ENCODE assay signal across 10 mouse cellular contexts in genomic region chr6:142469602-142470001, GRCm38 (mm10). TPM values are rescaled to one million over a fixed set of nuclear protein-coding genes. Genes with fewer than 3 reads are reported as not detected.
DNase-seq lines count a peak whose midpoint lies in the region; ATAC-seq and TF ChIP-seq lines count a peak whose summit lies in the region.
"Had no signal": no experiment of that assay in that cellular context is flagged by ENCODE, and none has a peak within 500 bp of the region (broad histone marks: within the 10 kb centered on the region; RNA-seq: fewer than 3 reads in every experiment).

No protein-coding gene starts in this region.

- no peaks in the 10 kb centered on the region for H3K27me3 ChIP-seq in kidney, adult 2 months (replicated peaks; ENCODE audit: control insufficient read depth, insufficient read depth, low read length)
- no peaks in the 10 kb centered on the region for H3K27me3 ChIP-seq in CH12.LX (replicated peaks)
- H3K27me3 ChIP-seq in midbrain, embryonic 15.5 days (replicated peaks) = no peaks in the 10 kb centered on the region

- TF ChIP-seq CTCF in kidney, adult 2 months (conservative IDR thresholded peaks at IDR 0.05; ENCODE audit: insufficient read depth, insufficient read length, low read depth, low read length) = peak; percentile 54
- peak in 1 of 2 experiments; percentile 59; a peak in 2 of 4 replicates for TF ChIP-seq CTCF in CH12.LX (conservative IDR thresholded peaks at IDR 0.05 in 1 of 2, IDR thresholded peaks at IDR 0.05 in 1 of 2; ENCODE audit: low read depth in 2 of 2, low read length in 2 of 2)

- H3K4me3 ChIP-seq in kidney, adult 2 months (ENCODE audit: insufficient read depth, low read depth, low read length) = no peak overlapping the region
- no peak overlapping the region for H3K4me3 ChIP-seq in CH12.LX (replicated peaks in 1 of 3; ENCODE audit: low read depth in 2 of 3, low read length in 2 of 3, poor library complexity in 1 of 3)
- no peak overlapping the region for H3K4me3 ChIP-seq in midbrain, embryonic 15.5 days
- H3K4me3 ChIP-seq: erythroblast, embryonic 14.5 days; myocyte had no signal

- H3K27ac ChIP-seq in kidney, adult 2 months (ENCODE audit: insufficient read depth, low read depth, low read length) = no peak overlapping the region
- no peak overlapping the region for H3K27ac ChIP-seq in CH12.LX (ENCODE audit: insufficient read depth, low read depth)
- no peak overlapping the region for H3K27ac ChIP-seq in midbrain, embryonic 15.5 days

- in situ Hi-C loops in CH12.LX (cut with MboI; ENCODE audit: low pct_ligation_motif_present, low pct_unique_long_range_greater_than_20kb, low sequenced_read_pairs) = no loop called here

- no peaks in the 10 kb centered on the region for H3K4me1 ChIP-seq in kidney, adult 2 months (ENCODE audit: control insufficient read depth, insufficient read depth, low read length)
- no peaks in the 10 kb centered on the region for H3K4me1 ChIP-seq in CH12.LX (ENCODE audit: control insufficient read depth in 1 of 2, insufficient read depth in 2 of 2)
- H3K4me1 ChIP-seq in midbrain, embryonic 15.5 days = no peaks in the 10 kb centered on the region

- H3K36me3 ChIP-seq in kidney, adult 2 months (ENCODE audit: control insufficient read depth, insufficient read depth, low read length) = no peaks in the 10 kb centered on the region
- no peaks in the 10 kb centered on the region for H3K36me3 ChIP-seq in CH12.LX (replicated peaks in 1 of 2; ENCODE audit: control insufficient read depth in 1 of 2, insufficient read depth in 1 of 2, low read length in 1 of 2)
- H3K36me3 ChIP-seq in midbrain, embryonic 15.5 days (replicated peaks) = no peaks in the 10 kb centered on the region

- peak; percentile 21 for DNase-seq in kidney, adult 2 months
- no peak for DNase-seq in kidney, adult 9 months
- peak; percentile 25 for DNase-seq in CH12.LX (ENCODE audit: extremely low read depth)
- DNase-seq in spleen, adult 18-20 months = no peak
- DNase-seq in gastrocnemius, adult 18-20 months (ENCODE audit: low spot score) = no peak

- H3K9ac ChIP-seq in CH12.LX (ENCODE audit: insufficient read depth, low read depth) = no peak overlapping the region
- H3K9ac ChIP-seq in midbrain, embryonic 15.5 days = no peak overlapping the region

- 55% methylated on average over 4 of the region's 4 CpGs for WGBS in kidney, adult 2 months
- 58% methylated on average over 4 of the region's 4 CpGs for WGBS in midbrain, embryonic 15.5 days

- TF ChIP-seq RAD21 in CH12.LX (IDR thresholded peaks at IDR 0.05; ENCODE audit: low read depth, low read length) = peak; percentile 46

- dilution Hi-C loops in CH12.LX (cut with MboI; ENCODE audit: extremely low pct_ligation_motif_present, extremely low pct_unique_long_range_greater_than_20kb, low sequenced_read_pairs) = no loop called here

- H3K79me2 ChIP-seq in CH12.LX (replicated peaks; ENCODE audit: control insufficient read depth, extremely low read depth, insufficient read depth, poor library complexity, severe bottlenecking) = no peaks in the 10 kb centered on the region

- no peak for TF ChIP-seq EP300 in CH12.LX (IDR thresholded peaks at IDR 0.05; ENCODE audit: low read length)

- H3K9me3 ChIP-seq in CH12.LX (replicated peaks; ENCODE audit: low read length) = no peaks in the 10 kb centered on the region
- H3K9me3 ChIP-seq in midbrain, embryonic 15.5 days = no peaks in the 10 kb centered on the region

- peak; percentile 89 for ATAC-seq in common myeloid progenitor, adult 5-6 weeks (replicated peaks; ENCODE audit: low read depth, poor library complexity, severe bottlenecking)
- ATAC-seq in midbrain, embryonic 15.5 days (replicated peaks) = peak; percentile 84; the same call in 1 of the 2 replicates
- ATAC-seq in frontal cortex, adult (ENCODE audit: low TSS enrichment) = no peak

- no peak for TF ChIP-seq POLR2A in kidney, adult 2 months (IDR thresholded peaks at IDR 0.05; ENCODE audit: low read depth, low read length)
- TF ChIP-seq POLR2A in CH12.LX (IDR thresholded peaks at IDR 0.05; ENCODE audit: low read depth, low read length) = no peak

- no peak overlapping the region for H3K4me2 ChIP-seq in CH12.LX (ENCODE audit: insufficient read depth, low read depth, poor library complexity, severe bottlenecking)
- no peak overlapping the region for H3K4me2 ChIP-seq in midbrain, embryonic 15.5 days

TF ChIP-seq in CH12.LX, 34 proteins besides CTCF, POLR2A, EP300 and RAD21:
- TF ChIP-seq NELFE (IDR thresholded peaks at IDR 0.05; ENCODE audit: low read depth, low read length) = no peak
- no peak for TF ChIP-seq JUND (conservative IDR thresholded peaks at IDR 0.05; ENCODE audit: low read depth, low read length)
- TF ChIP-seq SMC3 (IDR thresholded peaks at IDR 0.05; ENCODE audit: low read depth, low read length) = peak; percentile 44
- TF ChIP-seq CHD2 (IDR thresholded peaks at IDR 0.05; ENCODE audit: low read length) = no peak
- no peak for TF ChIP-seq BHLHE40 (IDR thresholded peaks at IDR 0.05; ENCODE audit: low read depth, low read length)

RNA-seq across cellular contexts. Expression of gene Gys2, which starts 3.3 kb away (rescaled TPM):
- polyA plus RNA-seq in kidney, adult 2 months (2012; rRNA removed) = 11.5 and 14.8 TPM in 2 replicates
- not detected in 2 replicates for total RNA-seq in CH12.LX (2012; rRNA removed)
- not detected in 2 replicates for total RNA-seq in CH12.LX (2014; rRNA removed)
- polyA plus RNA-seq in CH12.LX (2012; ENCODE audit: insufficient read length, low read depth) = not detected in 2 replicates
- total RNA-seq in common myeloid progenitor, adult 5-6 weeks (2017) = not detected in 2 replicates
- polyA plus RNA-seq in midbrain, embryonic 15.5 days (2015; fragmentation: Nextera tagmentation; extraction: Ambion mirVana) = 0.06 and 0.12 TPM in 2 replicates
- total RNA-seq in gastrocnemius, adult 18-20 months (2021) = under 1 TPM in 1 of 2 experiments, not detected in 1; 0.21 TPM
- polyA plus RNA-seq: erythroblast, embryonic 14.5 days; myocyte had no signal

RNA-seq across cellular contexts. Expression of gene Ldhb, which starts 38.2 kb away (rescaled TPM):
- 2,043 and 2,340 TPM in 2 replicates for polyA plus RNA-seq in kidney, adult 2 months (2012; rRNA removed)
- total RNA-seq in CH12.LX (2012; rRNA removed) (0.25 TPM in 1 of 2 replicates, not detected in the other), CH12.LX (2014; rRNA removed) (0.59 TPM in 1 of 2 replicates, not detected in the other)
- polyA plus RNA-seq in CH12.LX (2012; ENCODE audit: insufficient read length, low read depth) = not detected in 2 replicates
- 6.3 and 10.7 TPM in 2 replicates for total RNA-seq in common myeloid progenitor, adult 5-6 weeks (2017)
- polyA plus RNA-seq in midbrain, embryonic 15.5 days (2015; fragmentation: Nextera tagmentation; extraction: Ambion mirVana) = 450 and 468 TPM in 2 replicates
- 100 to 1,000 TPM; 379 to 613 TPM for total RNA-seq in gastrocnemius, adult 18-20 months (2021)
- polyA plus RNA-seq: erythroblast, embryonic 14.5 days had no signal

RNA-seq across cellular contexts. Expression of gene Spx, which starts 56.4 kb away (rescaled TPM):
- 0.14 and 0.30 TPM in 2 replicates for polyA plus RNA-seq in kidney, adult 2 months (2012; rRNA removed)
- total RNA-seq in CH12.LX (2012; rRNA removed) = 0.17 TPM in 1 of 2 replicates, not detected in the other
- total RNA-seq in CH12.LX (2014; rRNA removed) = 0.22 and 0.51 TPM in 2 replicates
- 0.16 TPM in 1 of 2 replicates, not detected in the other for polyA plus RNA-seq in CH12.LX (2012; ENCODE audit: insufficient read length, low read depth)
- total RNA-seq in common myeloid progenitor, adult 5-6 weeks (2017) = not detected in 2 replicates
- 6.8 and 8.3 TPM in 2 replicates for polyA plus RNA-seq in midbrain, embryonic 15.5 days (2015; fragmentation: Nextera tagmentation; extraction: Ambion mirVana)
- total RNA-seq in gastrocnemius, adult 18-20 months (2021) = not detected
- polyA plus RNA-seq: erythroblast, embryonic 14.5 days had no signal

Comparison
In these comparisons a context has a peak if more than half of its experiments do, and no peak if none do; other contexts are left out.
1. DNase-seq: peak in kidney, adult 2 months (single experiment) and CH12.LX (single experiment); none in kidney, adult 9 months (single experiment), spleen, adult 18-20 months (0 of 2) and gastrocnemius, adult 18-20 months (single experiment).
2. RNA of gene Ldhb, which starts 38.2 kb away (total RNA-seq): 379 to 613 TPM in gastrocnemius, adult 18-20 months; 6.3 to 10.7 TPM in common myeloid progenitor, adult 5-6 weeks and 0.25 to 0.59 TPM in CH12.LX; every median in the first group is over 10 times any median in the second.